8 mouse cellular contexts compared by ENCODE assay signal in genomic region chr13:51841541-51842115, GRCm38 (mm10). TPM values are rescaled to one million over a fixed set of nuclear protein-coding genes. Genes with fewer than 3 reads are reported as not detected.
DNase-seq lines count a peak whose midpoint lies in the region; ATAC-seq lines count a peak whose summit lies in the region.
"Had no signal": no experiment of that assay in that cellular context is flagged by ENCODE, and none has a peak within 500 bp of the region (broad histone marks: within the 10 kb centered on the region; RNA-seq: fewer than 3 reads in every experiment).

No protein-coding gene starts in this region.

- no peak for ATAC-seq in midbrain, embryonic 15.5 days (replicated peaks)
- no peak for ATAC-seq in embryonic facial prominence, embryonic 11.5 days (replicated peaks; ENCODE audit: insufficient number of reproducible peaks, low FRiP score, low TSS enrichment, low read depth)
- no peak for ATAC-seq in neural tube, embryonic 11.5 days (ENCODE audit: insufficient read depth, low FRiP score, low TSS enrichment)

- peaks cover 61% of the 10 kb centered on the region for H3K4me1 ChIP-seq in midbrain, embryonic 10.5 days
- peaks cover 26% of the 10 kb centered on the region for H3K4me1 ChIP-seq in midbrain, embryonic 15.5 days
- H3K4me1 ChIP-seq in embryonic facial prominence, embryonic 11.5 days (ENCODE audit: control insufficient read depth, insufficient read depth, low read length), result peaks cover 2% of the 10 kb centered on the region
- H3K4me1 ChIP-seq in limb, embryonic 10.5 days, result peaks cover 53% of the 10 kb centered on the region
- H3K4me1 ChIP-seq in neural tube, embryonic 11.5 days (ENCODE audit: control insufficient read depth, insufficient read depth, low read length), result peaks cover 16% of the 10 kb centered on the region

- peak overlapping the region; percentile 57 for H3K27ac ChIP-seq in midbrain, embryonic 10.5 days (replicated peaks)
- no peak overlapping the region for H3K27ac ChIP-seq in midbrain, embryonic 15.5 days
- peak overlapping the region; percentile 10 for H3K27ac ChIP-seq in embryonic facial prominence, embryonic 11.5 days (replicated peaks; ENCODE audit: low read depth, low read length)
- H3K27ac ChIP-seq in limb, embryonic 10.5 days, result peak overlapping the region; percentile 81
- H3K27ac ChIP-seq in neural tube, embryonic 11.5 days (ENCODE audit: low read depth, low read length), result no peak overlapping the region

- no peak overlapping the region for H3K9ac ChIP-seq in midbrain, embryonic 15.5 days
- H3K9ac ChIP-seq in embryonic facial prominence, embryonic 11.5 days (replicated peaks; ENCODE audit: low read length), result peak overlapping the region; percentile 14; the same call in 1 of the 2 replicates
- H3K9ac ChIP-seq in neural tube, embryonic 11.5 days (ENCODE audit: low read length), result no peak overlapping the region

- H3K36me3 ChIP-seq in midbrain, embryonic 10.5 days, result no peaks in the 10 kb centered on the region
- no peaks in the 10 kb centered on the region for H3K36me3 ChIP-seq in midbrain, embryonic 15.5 days (replicated peaks)
- H3K36me3 ChIP-seq in embryonic facial prominence, embryonic 11.5 days (replicated peaks; ENCODE audit: control insufficient read depth, insufficient read depth, low read depth, low read length), result no peaks in the 10 kb centered on the region
- no peaks in the 10 kb centered on the region for H3K36me3 ChIP-seq in limb, embryonic 10.5 days
- no peaks in the 10 kb centered on the region for H3K36me3 ChIP-seq in neural tube, embryonic 11.5 days (ENCODE audit: control insufficient read depth, insufficient read depth, low read length)

- peaks cover 88% of the 10 kb centered on the region for H3K27me3 ChIP-seq in midbrain, embryonic 10.5 days (ENCODE audit: low read depth, poor library complexity, severe bottlenecking)
- H3K27me3 ChIP-seq in midbrain, embryonic 15.5 days (replicated peaks), result peaks cover 31% of the 10 kb centered on the region
- peaks cover 2% of the 10 kb centered on the region; the same call in 1 of the 2 replicates for H3K27me3 ChIP-seq in embryonic facial prominence, embryonic 11.5 days (ENCODE audit: control insufficient read depth, insufficient read depth, low read length)
- H3K27me3 ChIP-seq in limb, embryonic 10.5 days (ENCODE audit: low read depth, poor library complexity, severe bottlenecking), result peaks cover 42% of the 10 kb centered on the region
- H3K27me3 ChIP-seq in neural tube, embryonic 11.5 days (ENCODE audit: control insufficient read depth, insufficient read depth, low read length), result peaks cover 39% of the 10 kb centered on the region

- no peaks in the 10 kb centered on the region for H3K9me3 ChIP-seq in midbrain, embryonic 10.5 days (replicated peaks)
- H3K9me3 ChIP-seq in midbrain, embryonic 15.5 days, result no peaks in the 10 kb centered on the region
- H3K9me3 ChIP-seq in embryonic facial prominence, embryonic 11.5 days (replicated peaks; ENCODE audit: control insufficient read depth, low read length), result no peaks in the 10 kb centered on the region
- no peaks in the 10 kb centered on the region for H3K9me3 ChIP-seq in limb, embryonic 10.5 days (replicated peaks)
- no peaks in the 10 kb centered on the region for H3K9me3 ChIP-seq in neural tube, embryonic 11.5 days (ENCODE audit: control insufficient read depth, low read length)

- WGBS in midbrain, embryonic 10.5 days, result 7% methylated on average over 12 of the region's 12 CpGs
- WGBS in midbrain, embryonic 15.5 days, result 10% methylated on average over 12 of the region's 12 CpGs
- 7% methylated on average over 12 of the region's 12 CpGs for WGBS in embryonic facial prominence, embryonic 11.5 days
- WGBS in limb, embryonic 10.5 days, result 12% methylated on average over 12 of the region's 12 CpGs
- WGBS in neural tube, embryonic 11.5 days, result 14% methylated on average over 12 of the region's 12 CpGs

- H3K4me2 ChIP-seq in midbrain, embryonic 15.5 days, result no peak overlapping the region
- H3K4me2 ChIP-seq in embryonic facial prominence, embryonic 11.5 days (ENCODE audit: low read depth, low read length), result peak overlapping the region; percentile 13; the same call in 1 of the 2 replicates
- H3K4me2 ChIP-seq in neural tube, embryonic 11.5 days (ENCODE audit: low read depth), result peak overlapping the region; percentile 12; the same call in 1 of the 2 replicates

- peak overlapping the region; percentile 22 for H3K4me3 ChIP-seq in midbrain, embryonic 10.5 days
- no peak overlapping the region for H3K4me3 ChIP-seq in midbrain, embryonic 15.5 days
- H3K4me3 ChIP-seq in embryonic facial prominence, embryonic 11.5 days (ENCODE audit: low read depth, low read length), result no peak overlapping the region
- peak overlapping the region; percentile 33 for H3K4me3 ChIP-seq in limb, embryonic 10.5 days
- no peak overlapping the region for H3K4me3 ChIP-seq in neural tube, embryonic 11.5 days (ENCODE audit: low read depth, low read length)

- no peak for DNase-seq in midbrain, embryonic 10.5 days (ENCODE audit: low spot score)
- peak; percentile 47 for DNase-seq in embryonic facial prominence, embryonic 11.5 days (ENCODE audit: low spot score)
- peak; percentile 55 for DNase-seq in limb, embryonic 10.5 days (ENCODE audit: low spot score)
- DNase-seq in neural tube, embryonic 11.5 days (ENCODE audit: low spot score), result no peak
- no peak for DNase-seq in ovary, adult 18-20 months (ENCODE audit: low spot score)
- DNase-seq in testis, postnatal 14 days (ENCODE audit: low spot score), result no peak
- DNase-seq: right cerebral cortex, postnatal 14 days had no signal

RNA-seq across cellular contexts. Expression of gene Gadd45g, which starts 4.8 kb away (rescaled TPM):
- 192 and 243 TPM in 2 replicates for polyA plus RNA-seq in midbrain, embryonic 10.5 days (2016; fragmentation: Nextera tagmentation; extraction: Ambion mirVana)
- 56.2 and 69.1 TPM in 2 replicates for polyA plus RNA-seq in midbrain, embryonic 15.5 days (2015; fragmentation: Nextera tagmentation; extraction: Ambion mirVana)
- polyA plus RNA-seq in embryonic facial prominence, embryonic 11.5 days (2014; fragmentation: Nextera tagmentation; extraction: Ambion mirVana), result 57.1 and 62.0 TPM in 2 replicates
- polyA plus RNA-seq in limb, embryonic 10.5 days (2016; fragmentation: Nextera tagmentation; extraction: Ambion mirVana), result 14.3 and 18.6 TPM in 2 replicates
- 149 and 170 TPM in 2 replicates for polyA plus RNA-seq in neural tube, embryonic 11.5 days (2014; fragmentation: Nextera tagmentation; extraction: Ambion mirVana)

RNA-seq across cellular contexts. Expression of gene Sema4d, which starts 48.1 kb away (rescaled TPM):
- 5.6 and 5.9 TPM in 2 replicates for polyA plus RNA-seq in midbrain, embryonic 10.5 days (2016; fragmentation: Nextera tagmentation; extraction: Ambion mirVana)
- polyA plus RNA-seq in midbrain, embryonic 15.5 days (2015; fragmentation: Nextera tagmentation; extraction: Ambion mirVana), result 13.4 and 15.1 TPM in 2 replicates
- polyA plus RNA-seq in embryonic facial prominence, embryonic 11.5 days (2014; fragmentation: Nextera tagmentation; extraction: Ambion mirVana), result 5.4 and 6.7 TPM in 2 replicates
- 5.9 and 6.0 TPM in 2 replicates for polyA plus RNA-seq in limb, embryonic 10.5 days (2016; fragmentation: Nextera tagmentation; extraction: Ambion mirVana)
- 6.7 and 7.4 TPM in 2 replicates for polyA plus RNA-seq in neural tube, embryonic 11.5 days (2014; fragmentation: Nextera tagmentation; extraction: Ambion mirVana)

Comparison
In these comparisons a context has a peak if more than half of its experiments do, and no peak if none do; other contexts are left out.
1. H3K27ac ChIP-seq: peak in midbrain, embryonic 10.5 days (single experiment), embryonic facial prominence, embryonic 11.5 days (single experiment) and limb, embryonic 10.5 days (single experiment); none in midbrain, embryonic 15.5 days (single experiment) and neural tube, embryonic 11.5 days (single experiment).
2. H3K4me3 ChIP-seq: peak in midbrain, embryonic 10.5 days (single experiment) and limb, embryonic 10.5 days (single experiment); none in midbrain, embryonic 15.5 days (single experiment), embryonic facial prominence, embryonic 11.5 days (single experiment) and neural tube, embryonic 11.5 days (single experiment).
3. DNase-seq: peak in embryonic facial prominence, embryonic 11.5 days (single experiment) and limb, embryonic 10.5 days (single experiment); none in midbrain, embryonic 10.5 days (single experiment), neural tube, embryonic 11.5 days (single experiment), ovary, adult 18-20 months (single experiment) and testis, postnatal 14 days (single experiment).